Mouse (Mus musculus) lung, adult 2 months (tissue): ENCODE data around the gene Irak4.

Experiments
- CTCF ChIP-seq: fragments of 200-500 bp; IDR thresholded peaks from 2 replicates; pipeline ENCODE4 v1.5.1; 2011; ENCODE audit warnings: mild to moderate bottlenecking, low read length, control low read depth; ENCODE audit not compliant: insufficient read depth
- POLR2A ChIP-seq: fragments of 200-500 bp; IDR thresholded peaks from 2 replicates; pipeline ENCODE4 v1.6.1; 2011; ENCODE audit warnings: low read depth, mild to moderate bottlenecking, control low read depth, low read length, borderline replicate concordance; ENCODE audit errors: extremely low read depth

- no peak for TF ChIP-seq POLR2A
- no peak for TF ChIP-seq CTCF
These were observed 46.6 kb downstream of the Irak4 start for GRCm38 (mm10) chr15:94590083-94590482.
